Mouse (Mus musculus): ENCODE measurements at regions not wholly inside any gene's neighbourhood (a gene's known extent, or its start where the extent isn't known, plus 50 kb on each side); places are given as distances from the start of the nearest gene placed in this dataset.

GRCm38 (mm10) chr3:143527274-143527673 is 645.5 kb upstream of the Pkn2 start:
- TF ChIP-seq POLR2A (IDR thresholded peaks at IDR 0.05; ENCODE audit: borderline replicate concordance, extremely low read depth, low read depth, low read length) (no peak), CTCF (IDR thresholded peaks at IDR 0.05; ENCODE audit: insufficient read depth, low read length) (no peak)
